11 mouse cellular contexts compared by ENCODE assay signal in the genomic region with DNA sequence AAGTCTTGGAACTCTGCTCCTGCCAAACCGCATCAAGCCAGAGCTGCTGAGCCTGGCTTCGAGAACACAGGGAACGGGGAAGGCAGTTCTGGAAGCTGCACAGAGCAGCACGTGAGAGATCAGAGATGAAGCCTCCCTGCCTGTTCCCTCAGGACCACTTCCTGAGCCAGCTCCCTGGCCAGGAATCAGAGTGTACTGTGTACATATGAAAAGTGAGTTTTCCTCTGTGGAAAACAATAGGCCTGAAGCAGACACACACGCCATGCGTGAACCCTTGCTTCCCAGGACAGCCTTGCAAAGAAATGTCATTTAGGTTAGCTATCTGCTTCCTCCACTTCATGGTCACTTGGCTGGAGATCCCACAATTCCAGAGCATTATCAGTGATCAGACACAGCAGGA.
"Had no signal": no experiment of that assay in that cellular context is flagged by ENCODE, and none has a peak within 500 bp of the region (broad histone marks: within the 10 kb centered on the region; RNA-seq: fewer than 3 reads in every experiment).

No protein-coding gene starts in this region.

- H3K27ac ChIP-seq: left cerebral cortex, adult 2 months; liver, embryonic 13.5 days; midbrain, embryonic 13.5 days; neural tube, embryonic 15.5 days had no signal

- H3K4me3 ChIP-seq: left cerebral cortex, adult 2 months; liver, embryonic 13.5 days; midbrain, embryonic 13.5 days; myocyte; neural tube, embryonic 15.5 days had no signal

- ATAC-seq: liver, postnatal 0 days; midbrain, embryonic 13.5 days had no signal

- H3K4me2 ChIP-seq: liver, embryonic 13.5 days; midbrain, embryonic 13.5 days; neural tube, embryonic 15.5 days had no signal

- H3K27me3 ChIP-seq: liver, embryonic 13.5 days; midbrain, embryonic 13.5 days; neural tube, embryonic 15.5 days had no signal

- H3K9me3 ChIP-seq: liver, embryonic 13.5 days; midbrain, embryonic 13.5 days had no signal

- H3K36me3 ChIP-seq: liver, embryonic 13.5 days had no signal

- DNase-seq: kidney, postnatal 25 days; liver; liver, embryonic 13.5 days; liver, postnatal 0 days; lung, postnatal 36 days; thymus, adult 18-20 months; thymus, postnatal 14 days had no signal

- H3K9ac ChIP-seq: liver, embryonic 13.5 days; liver, postnatal 0 days; midbrain, embryonic 13.5 days; neural tube, embryonic 15.5 days had no signal
